Mouse (Mus musculus) limb, embryonic 11.5 days (tissue): Measurements from ENCODE around the gene Ppp1r3c. TPM values are rescaled to one million over a fixed set of nuclear protein-coding genes. Genes with fewer than 3 reads are reported as not detected.

Experiments
- ATAC-seq: fragments of 200-750 bp; cut with Nextera tagmentation; 2 replicates; pipeline ENCODE4 v1.8.0; 2017; ENCODE audit warnings: low read depth; ENCODE audit not compliant: insufficient number of reproducible peaks, low FRiP score, low TSS enrichment
- DNase-seq: peaks from one replicate; pipeline ENCODE4 v3.0.0-alpha.2; 2015; ENCODE audit warnings: low spot score
- H3K27ac ChIP-seq: fragments of 300-500 bp; sonication (generic); replicated peaks from 2 replicates; pipeline ENCODE4 v1.5.1; 2014; ENCODE audit warnings: low read depth, mild to moderate bottlenecking, low read length
- H3K27me3 ChIP-seq: fragments of 300-500 bp; sonication (generic); 2 replicates; pipeline ENCODE4 v1.6.1; 2014; ENCODE audit warnings: mild to moderate bottlenecking, low read length, mixed read lengths; ENCODE audit not compliant: control insufficient read depth, insufficient read depth
- H3K36me3 ChIP-seq: fragments of 300-500 bp; sonication (generic); 2 replicates; pipeline ENCODE4 v1.6.1; 2014; ENCODE audit warnings: mild to moderate bottlenecking, low read length, moderate library complexity, mixed read lengths; ENCODE audit not compliant: control insufficient read depth, insufficient read depth
- H3K4me1 ChIP-seq: fragments of 300-500 bp; sonication (generic); 2 replicates; pipeline ENCODE4 v1.6.1; 2014; ENCODE audit warnings: low read length, mixed read lengths; ENCODE audit not compliant: control insufficient read depth, insufficient read depth
- H3K4me2 ChIP-seq: fragments of 300-500 bp; sonication (generic); 2 replicates; pipeline ENCODE4 v1.6.1; 2014; ENCODE audit warnings: low read depth, mild to moderate bottlenecking, moderate library complexity; ENCODE audit not compliant: severe bottlenecking
- H3K4me3 ChIP-seq: fragments of 300-500 bp; sonication (generic); 2 replicates; pipeline ENCODE4 v1.5.1; 2014; ENCODE audit warnings: low read depth, low read length
- H3K9ac ChIP-seq: fragments of 300-500 bp; sonication (generic); 2 replicates; pipeline ENCODE4 v1.6.1; 2014; ENCODE audit warnings: mild to moderate bottlenecking, low read length
- H3K9me3 ChIP-seq: fragments of 300-500 bp; sonication (generic); 2 replicates; pipeline ENCODE4 v1.6.1; 2016; ENCODE audit warnings: low read length; ENCODE audit not compliant: control insufficient read depth
- WGBS: fragments of 180-500 bp; shearing (Covaris S2); extraction: QIAGEN DNeasy Blood & Tissue Kit; methylation state at CpG from one replicate; pipeline ENCODE4 v1.1.7; 2014; 5-methylcytosine and 5-hydroxymethylcytosine counted together
- polyA plus RNA-seq: library from polyadenylated mRNA; unstranded; fragments of >200 nt; fragmentation: Nextera tagmentation; extraction: Ambion mirVana; gene quantifications from 2 replicates; pipeline ENCODE4 v1.2.1, GENCODE M21; 2014

The Ppp1r3c gene
- polyA plus RNA-seq, 1 experiment from 2014 or later: 2.7 TPM

GRCm38 (mm10) chr19:36768084-36768483 is 31.6 kb upstream of the Ppp1r3c start:
- no peaks in the 10 kb centered on the region for H3K27me3 ChIP-seq
- no peaks in the 10 kb centered on the region for H3K9me3 ChIP-seq
- no peak overlapping the region for H3K9ac ChIP-seq
- DNase-seq: no peak
- 83% methylated on average over 8 of the region's 8 CpGs for WGBS
- H3K4me1 ChIP-seq: no peaks in the 10 kb centered on the region
- no peak overlapping the region for H3K4me2 ChIP-seq
- no peak overlapping the region for H3K4me3 ChIP-seq
- no peak overlapping the region for H3K27ac ChIP-seq
- ATAC-seq: no peak
- H3K36me3 ChIP-seq: no peaks in the 10 kb centered on the region

- Histone ChIP-seq H3K4me3 (no peak overlapping the region), H3K4me2 (no peak overlapping the region), H3K9me3 (no peaks in the 10 kb centered on the region), H3K27me3 (no peaks in the 10 kb centered on the region), H3K4me1 (no peaks in the 10 kb centered on the region), H3K9ac (no peak overlapping the region), H3K36me3 (no peaks in the 10 kb centered on the region), H3K27ac (no peak overlapping the region)
- WGBS: 72% methylated on average over 5 of the region's 5 CpGs
- DNase-seq (no peak), ATAC-seq (no peak)
Measured at GRCm38 (mm10) chr19:36764451-36764850, 28.0 kb upstream of the Ppp1r3c start.

- no peaks in the 10 kb centered on the region for H3K36me3 ChIP-seq
- H3K9ac ChIP-seq: no peak overlapping the region
Measured at GRCm38 (mm10) chr19:36748996-36749395, 12.5 kb upstream of the Ppp1r3c start.

GRCm38 (mm10) chr19:36742331-36742730 is 5.9 kb upstream of the Ppp1r3c start:
- H3K4me2 ChIP-seq: no peak overlapping the region
- no peaks in the 10 kb centered on the region for H3K36me3 ChIP-seq
- H3K9me3 ChIP-seq: no peaks in the 10 kb centered on the region
- H3K4me3 ChIP-seq: no peak overlapping the region
- no peak overlapping the region for H3K27ac ChIP-seq
- no peak overlapping the region for H3K9ac ChIP-seq
- no peaks in the 10 kb centered on the region for H3K27me3 ChIP-seq
- ATAC-seq (no peak), DNase-seq (no peak)
- no peaks in the 10 kb centered on the region for H3K4me1 ChIP-seq

More at GRCm38 (mm10) chr19:36748996-36749395, 12.5 kb upstream of the Ppp1r3c start:
- ATAC-seq (no peak), DNase-seq (no peak)
- Histone ChIP-seq H3K4me1 (no peaks in the 10 kb centered on the region), H3K4me3 (no peak overlapping the region), H3K27me3 (no peaks in the 10 kb centered on the region), H3K27ac (no peak overlapping the region), H3K9me3 (no peaks in the 10 kb centered on the region), H3K4me2 (no peak overlapping the region)

- no peaks in the 10 kb centered on the region for H3K27me3 ChIP-seq
- H3K4me2 ChIP-seq: no peak overlapping the region
- no peaks in the 10 kb centered on the region for H3K4me1 ChIP-seq
- H3K27ac ChIP-seq: no peak overlapping the region
- ATAC-seq (no peak), DNase-seq (no peak)
- H3K9ac ChIP-seq: no peak overlapping the region
- no peak overlapping the region for H3K4me3 ChIP-seq
- H3K36me3 ChIP-seq: no peaks in the 10 kb centered on the region
- WGBS: 54% methylated on average over 7 of the region's 7 CpGs
- H3K9me3 ChIP-seq: no peaks in the 10 kb centered on the region
Measured at GRCm38 (mm10) chr19:36739566-36740211, 3.2 kb upstream of the Ppp1r3c start.

GRCm38 (mm10) chr19:36738009-36738408 is 1.6 kb upstream of the Ppp1r3c start:
- H3K4me2 ChIP-seq: no peak overlapping the region
- no peaks in the 10 kb centered on the region for H3K4me1 ChIP-seq
- H3K27ac ChIP-seq: no peak overlapping the region
- 82% methylated on average over 5 of the region's 5 CpGs for WGBS
- H3K9ac ChIP-seq: no peak overlapping the region
- ATAC-seq (no peak), DNase-seq (no peak)
- H3K4me3 ChIP-seq: no peak overlapping the region
- no peaks in the 10 kb centered on the region for H3K27me3 ChIP-seq
- no peaks in the 10 kb centered on the region for H3K9me3 ChIP-seq
- no peaks in the 10 kb centered on the region; the same call in 1 of the 2 replicates for H3K36me3 ChIP-seq

- Histone ChIP-seq H3K4me1 (no peaks in the 10 kb centered on the region), H3K9me3 (no peaks in the 10 kb centered on the region), H3K36me3 (no peaks in the 10 kb centered on the region; the same call in 1 of the 2 replicates), H3K9ac (peak overlapping the region; percentile 79), H3K4me3 (peak overlapping the region; percentile 36), H3K27ac (peak overlapping the region; percentile 57; the same call in 1 of the 2 replicates), H3K27me3 (no peaks in the 10 kb centered on the region), H3K4me2 (peak overlapping the region; percentile 68)
- DNase-seq (no peak), ATAC-seq (peak; percentile 68)
- WGBS: 47% methylated on average over 6 of the region's 6 CpGs
Measured at GRCm38 (mm10) chr19:36737087-36737486, 634 bp upstream of the Ppp1r3c start.

- Histone ChIP-seq H3K36me3 (no peaks in the 10 kb centered on the region; the same call in 1 of the 2 replicates), H3K9ac (no peak overlapping the region), H3K27me3 (no peaks in the 10 kb centered on the region), H3K4me1 (no peaks in the 10 kb centered on the region), H3K4me3 (no peak overlapping the region), H3K9me3 (no peaks in the 10 kb centered on the region), H3K27ac (no peak overlapping the region), H3K4me2 (no peak overlapping the region)
- ATAC-seq: no peak
- WGBS: 82% methylated on average over 10 of the region's 10 CpGs
- DNase-seq: no peak
Measured at GRCm38 (mm10) chr19:36734308-36735038, 2.0 kb downstream of the Ppp1r3c start.
